Mouse (Mus musculus): ENCODE data around the gene Ankrd13c. TPM values are rescaled to one million over a fixed set of nuclear protein-coding genes. Genes with fewer than 3 reads are reported as not detected.

Ankrd13c gene
- polyA plus RNA-seq, 1 experiment: 34.9 TPM

GRCm38 (mm10) chr3:158049508-158049907 lies 102.5 kb downstream of the Ankrd13c start:
- Histone ChIP-seq H3K4me1 (ENCODE audit: control insufficient read depth, insufficient read depth, low read length) (0 out of 2 replicates have a peak, but pooled peaks cover 2% of the 10 kb centered on the region), H3K4me3 (ENCODE audit: insufficient read depth, low read length) (no peak overlapping the region), H3K27ac (ENCODE audit: insufficient read depth, low read depth, low read length) (no peak overlapping the region)
- TF ChIP-seq POLR2A (IDR thresholded peaks at IDR 0.05; ENCODE audit: borderline replicate concordance, low read depth, low read length) (no peak), CTCF (IDR thresholded peaks at IDR 0.05; ENCODE audit: low read depth, low read length) (no peak)

Other genes with a start within 250 kb of the Ankrd13c start
- not detected in 2 replicates for gene Cth, start 22.2 kb upstream of the Ankrd13c start, polyA plus RNA-seq (2012; ENCODE audit: insufficient read depth, insufficient read length, missing spikeins)
- 297 and 331 TPM in 2 replicates for gene Srsf11, start 89.4 kb downstream of the Ankrd13c start, polyA plus RNA-seq (2012; ENCODE audit: insufficient read depth, insufficient read length, missing spikeins)
- gene Lrrc40, start 89.4 kb downstream of the Ankrd13c start, polyA plus RNA-seq (2012; ENCODE audit: insufficient read depth, insufficient read length, missing spikeins): 22.0 and 27.3 TPM in 2 replicates

Data from bone marrow macrophage, adult 2 months (primary cell).